Mouse (Mus musculus): ENCODE measurements around the gene Pptc7. TPM values are rescaled to one million over a fixed set of nuclear protein-coding genes. Genes with fewer than 3 reads are reported as not detected.

Pptc7 gene
- polyA plus RNA-seq (2015; fragmentation: Nextera tagmentation; extraction: Ambion mirVana), result 13.0 and 13.6 TPM in 2 replicates

- Histone ChIP-seq H3K9me3 (ENCODE audit: control insufficient read depth) (no peaks in the 10 kb centered on the region), H3K27ac (ENCODE audit: low read depth, low read length) (peak within 1 kb of the TSS; percentile 82), H3K9ac (ENCODE audit: low read depth, low read length) (peak within 1 kb of the TSS; percentile 97), H3K4me2 (replicated peaks; ENCODE audit: low read depth) (peak within 1 kb of the TSS; percentile 94), H3K4me3 (ENCODE audit: low read depth, low read length) (peak within 1 kb of the TSS; percentile 100), H3K27me3 (replicated peaks; ENCODE audit: control insufficient read depth, insufficient read depth, low read length) (no peaks in the 10 kb centered on the region), H3K36me3 (ENCODE audit: control insufficient read depth, insufficient read depth) (no peaks in the 10 kb centered on the region), H3K4me1 (replicated peaks; ENCODE audit: control insufficient read depth, insufficient read depth, low read length) (0 out of 2 replicates have a peak, but pooled peaks cover 16% of the 10 kb centered on the region)
- WGBS, result under 1% methylated on average over 111 of the region's 114 CpGs
- ATAC-seq, result peak; percentile 72
- no peak for TF ChIP-seq CTCF (IDR thresholded peaks at IDR 0.05; ENCODE audit: low read depth)
Observed at GRCm38 (mm10) chr5:122284183-122285028, at the start of gene Pptc7. Pptc7 (plus strand) TSS chr5:122284365.

- H3K9ac ChIP-seq (ENCODE audit: low read depth, low read length), result no peak overlapping the region
- H3K4me2 ChIP-seq (replicated peaks; ENCODE audit: low read depth), result no peak overlapping the region
- H3K36me3 ChIP-seq (ENCODE audit: control insufficient read depth, insufficient read depth), result 0 out of 2 replicates have a peak, but pooled peaks cover 2% of the 10 kb centered on the region
- 48% methylated on average over 9 of the region's 9 CpGs for WGBS
- no peak overlapping the region for H3K4me3 ChIP-seq (ENCODE audit: low read depth, low read length)
- peak overlapping the region; percentile 50; the same call in 1 of the 2 replicates for H3K27ac ChIP-seq (ENCODE audit: low read depth, low read length)
- peak; percentile 29 for TF ChIP-seq CTCF (IDR thresholded peaks at IDR 0.05; ENCODE audit: low read depth)
- H3K9me3 ChIP-seq (ENCODE audit: control insufficient read depth), result no peaks in the 10 kb centered on the region
- no peaks in the 10 kb centered on the region for H3K27me3 ChIP-seq (replicated peaks; ENCODE audit: control insufficient read depth, insufficient read depth, low read length)
- H3K4me1 ChIP-seq (replicated peaks; ENCODE audit: control insufficient read depth, insufficient read depth, low read length), result no peaks in the 10 kb centered on the region
- no peak for ATAC-seq
Observed at GRCm38 (mm10) chr5:122235196-122235836, 48.8 kb upstream of the Pptc7 start.

- TF ChIP-seq CTCF (IDR thresholded peaks at IDR 0.05; ENCODE audit: low read depth), result no peak
- Histone ChIP-seq H3K4me3 (ENCODE audit: low read depth, low read length) (no peak overlapping the region), H3K27me3 (replicated peaks; ENCODE audit: control insufficient read depth, insufficient read depth, low read length) (no peaks in the 10 kb centered on the region), H3K4me2 (replicated peaks; ENCODE audit: low read depth) (no peak overlapping the region), H3K9me3 (ENCODE audit: control insufficient read depth) (no peaks in the 10 kb centered on the region), H3K9ac (ENCODE audit: low read depth, low read length) (no peak overlapping the region), H3K27ac (ENCODE audit: low read depth, low read length) (no peak overlapping the region), H3K4me1 (replicated peaks; ENCODE audit: control insufficient read depth, insufficient read depth, low read length) (no peaks in the 10 kb centered on the region), H3K36me3 (ENCODE audit: control insufficient read depth, insufficient read depth) (0 out of 2 replicates have a peak, but pooled peaks cover 14% of the 10 kb centered on the region)
- no peak for ATAC-seq
- WGBS, result 69% methylated on average over 5 of the region's 5 CpGs
Observed at GRCm38 (mm10) chr5:122237200-122237599, 47.0 kb upstream of the Pptc7 start.

- 84% methylated on average over 7 of the region's 7 CpGs for WGBS
- H3K4me1 ChIP-seq (replicated peaks; ENCODE audit: control insufficient read depth, insufficient read depth, low read length), result no peaks in the 10 kb centered on the region
- no peak for ATAC-seq
- H3K4me2 ChIP-seq (replicated peaks; ENCODE audit: low read depth), result no peak overlapping the region
- H3K36me3 ChIP-seq (ENCODE audit: control insufficient read depth, insufficient read depth), result 0 out of 2 replicates have a peak, but pooled peaks cover 14% of the 10 kb centered on the region
- no peak overlapping the region for H3K27ac ChIP-seq (ENCODE audit: low read depth, low read length)
- H3K4me3 ChIP-seq (ENCODE audit: low read depth, low read length), result no peak overlapping the region
- H3K9ac ChIP-seq (ENCODE audit: low read depth, low read length), result no peak overlapping the region
- TF ChIP-seq CTCF (IDR thresholded peaks at IDR 0.05; ENCODE audit: low read depth), result no peak
- H3K9me3 ChIP-seq (ENCODE audit: control insufficient read depth), result no peaks in the 10 kb centered on the region
- no peaks in the 10 kb centered on the region for H3K27me3 ChIP-seq (replicated peaks; ENCODE audit: control insufficient read depth, insufficient read depth, low read length)
Observed at GRCm38 (mm10) chr5:122239618-122240017, 44.5 kb upstream of the Pptc7 start.

GRCm38 (mm10) chr5:122240521-122240920 is 43.6 kb upstream of the Pptc7 start:
- no peak for TF ChIP-seq CTCF (IDR thresholded peaks at IDR 0.05; ENCODE audit: low read depth)
- H3K9me3 ChIP-seq (ENCODE audit: control insufficient read depth), result no peaks in the 10 kb centered on the region
- H3K4me2 ChIP-seq (replicated peaks; ENCODE audit: low read depth), result no peak overlapping the region
- H3K4me3 ChIP-seq (ENCODE audit: low read depth, low read length), result no peak overlapping the region
- 89% methylated on average over 11 of the region's 11 CpGs for WGBS
- H3K27ac ChIP-seq (ENCODE audit: low read depth, low read length), result no peak overlapping the region
- no peak for ATAC-seq
- 0 out of 2 replicates have a peak, but pooled peaks cover 14% of the 10 kb centered on the region for H3K36me3 ChIP-seq (ENCODE audit: control insufficient read depth, insufficient read depth)
- no peaks in the 10 kb centered on the region for H3K27me3 ChIP-seq (replicated peaks; ENCODE audit: control insufficient read depth, insufficient read depth, low read length)
- H3K4me1 ChIP-seq (replicated peaks; ENCODE audit: control insufficient read depth, insufficient read depth, low read length), result no peaks in the 10 kb centered on the region
- H3K9ac ChIP-seq (ENCODE audit: low read depth, low read length), result no peak overlapping the region

DNA sequence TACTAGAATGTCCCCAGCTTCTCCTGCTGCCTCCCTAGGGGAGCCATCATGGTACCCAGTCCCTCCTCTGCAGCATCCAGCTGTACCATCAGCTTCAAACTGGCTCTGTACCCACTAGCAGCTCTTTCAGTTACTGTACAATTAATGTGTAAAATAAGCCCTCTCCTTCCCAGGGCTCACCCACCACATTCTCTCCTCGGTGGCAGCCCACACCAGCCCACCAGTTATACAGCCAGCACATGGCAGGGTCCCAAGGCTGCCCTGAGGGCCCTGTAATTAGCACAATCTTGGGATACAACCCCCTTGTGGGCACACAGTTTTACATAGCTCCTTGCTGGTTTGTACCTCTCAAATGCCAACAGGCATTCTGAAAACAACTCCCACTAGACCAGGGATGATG is 43.2 kb upstream of the Pptc7 start:
- no peaks in the 10 kb centered on the region for H3K9me3 ChIP-seq (ENCODE audit: control insufficient read depth)
- no peak overlapping the region for H3K4me3 ChIP-seq (ENCODE audit: low read depth, low read length)
- ATAC-seq, result no peak
- WGBS, result 81% methylated on average over 1 of the region's 1 CpGs
- no peak overlapping the region for H3K4me2 ChIP-seq (replicated peaks; ENCODE audit: low read depth)
- H3K4me1 ChIP-seq (replicated peaks; ENCODE audit: control insufficient read depth, insufficient read depth, low read length), result no peaks in the 10 kb centered on the region
- no peak overlapping the region for H3K9ac ChIP-seq (ENCODE audit: low read depth, low read length)
- no peaks in the 10 kb centered on the region for H3K27me3 ChIP-seq (replicated peaks; ENCODE audit: control insufficient read depth, insufficient read depth, low read length)
- no peak for TF ChIP-seq CTCF (IDR thresholded peaks at IDR 0.05; ENCODE audit: low read depth)
- 0 out of 2 replicates have a peak, but pooled peaks cover 14% of the 10 kb centered on the region for H3K36me3 ChIP-seq (ENCODE audit: control insufficient read depth, insufficient read depth)
- no peak overlapping the region for H3K27ac ChIP-seq (ENCODE audit: low read depth, low read length)
